Mouse (Mus musculus): ENCODE data around the gene Edem2. TPM values are rescaled to one million over a fixed set of nuclear protein-coding genes. Genes with fewer than 3 reads are reported as not detected.
"Not testable (repeated sequence)": the region's sequence is repeated elsewhere in the genome, so short reads cannot be mapped to it uniquely, and the experiment has no call there.

Edem2 gene
- polyA plus RNA-seq, 1 experiment from 2014 or later: 39.9 TPM

GRCm38 (mm10) chr2:155742931-155743337 lies 13.7 kb upstream of the Edem2 start:
- peak; percentile 34 for DNase-seq (ENCODE audit: low spot score)
- Histone ChIP-seq H3K4me3 (ENCODE audit: low read depth, low read length) (no peak overlapping the region), H3K4me1 (ENCODE audit: control insufficient read depth, insufficient read depth, low read length) (no peaks in the 10 kb centered on the region), H3K9me3 (replicated peaks; ENCODE audit: control insufficient read depth, low read length) (no peaks in the 10 kb centered on the region), H3K9ac (ENCODE audit: low read length) (no peak overlapping the region), H3K27ac (ENCODE audit: low read depth, low read length) (no peak overlapping the region), H3K4me2 (ENCODE audit: low read length) (no peak overlapping the region), H3K36me3 (ENCODE audit: control insufficient read depth, insufficient read depth, low read length) (no peaks in the 10 kb centered on the region), H3K27me3 (replicated peaks; ENCODE audit: control insufficient read depth, insufficient read depth, low read length) (no peaks in the 10 kb centered on the region)
- ATAC-seq: no peak
- 66% methylated on average over 12 of the region's 12 CpGs for WGBS

DNA sequence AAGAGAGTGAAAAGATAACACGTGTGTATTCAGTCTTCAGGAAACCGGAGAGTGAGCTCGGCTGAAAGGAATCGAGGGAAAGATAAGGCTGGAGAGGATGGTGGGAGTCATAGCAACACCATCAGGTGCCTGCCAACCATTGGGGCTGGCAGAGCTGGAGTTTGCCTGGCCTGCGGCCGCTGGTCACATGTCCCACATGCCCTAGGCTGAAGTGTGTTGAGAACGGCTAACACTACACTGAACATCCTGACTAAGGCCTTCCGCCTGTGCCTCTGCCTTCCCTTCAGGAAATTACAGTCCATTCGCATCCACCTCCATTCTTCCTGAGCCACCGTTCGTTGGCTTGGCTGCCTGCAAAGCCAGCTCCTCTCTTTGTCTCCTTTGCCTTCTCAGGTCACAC lies 12.9 kb upstream of the Edem2 start:
- 88% methylated on average over 11 of the region's 11 CpGs for WGBS
- no peak for DNase-seq (ENCODE audit: low spot score)
- Histone ChIP-seq H3K27me3 (replicated peaks; ENCODE audit: control insufficient read depth, insufficient read depth, low read length) (no peaks in the 10 kb centered on the region), H3K4me1 (ENCODE audit: control insufficient read depth, insufficient read depth, low read length) (no peaks in the 10 kb centered on the region), H3K9me3 (replicated peaks; ENCODE audit: control insufficient read depth, low read length) (no peaks in the 10 kb centered on the region), H3K4me3 (ENCODE audit: low read depth, low read length) (no peak overlapping the region), H3K36me3 (ENCODE audit: control insufficient read depth, insufficient read depth, low read length) (no peaks in the 10 kb centered on the region), H3K27ac (ENCODE audit: low read depth, low read length) (no peak overlapping the region), H3K9ac (ENCODE audit: low read length) (no peak overlapping the region), H3K4me2 (ENCODE audit: low read length) (no peak overlapping the region)
- no peak for ATAC-seq

- no peak for DNase-seq (ENCODE audit: low spot score)
These were observed 8.5 kb upstream of the Edem2 start for GRCm38 (mm10) chr2:155737803-155738202.

DNA sequence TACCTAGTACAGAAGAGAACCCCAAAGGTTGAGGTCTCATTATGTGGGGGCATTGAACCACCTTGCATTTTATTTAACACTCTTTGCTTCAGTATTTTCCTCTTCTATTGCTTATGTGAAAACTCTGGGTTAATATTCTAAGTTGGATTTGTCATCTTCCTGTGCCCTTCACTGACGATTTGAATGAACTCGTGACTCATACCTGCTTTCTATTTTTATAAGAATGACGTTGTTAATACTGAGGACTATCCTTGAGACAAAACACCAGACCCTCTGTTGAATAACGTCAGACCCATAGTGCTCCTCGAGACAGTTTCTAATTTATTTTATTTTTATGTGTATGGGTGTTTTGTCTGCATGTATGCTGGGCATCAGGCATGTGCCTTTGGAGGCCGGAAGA lies 7.7 kb upstream of the Edem2 start:
- DNase-seq (ENCODE audit: low spot score): no peak
- Histone ChIP-seq H3K27me3 (replicated peaks; ENCODE audit: control insufficient read depth, insufficient read depth, low read length) (no peaks in the 10 kb centered on the region), H3K36me3 (ENCODE audit: control insufficient read depth, insufficient read depth, low read length) (no peaks in the 10 kb centered on the region), H3K9ac (ENCODE audit: low read length) (no peak overlapping the region), H3K4me1 (ENCODE audit: control insufficient read depth, insufficient read depth, low read length) (no peaks in the 10 kb centered on the region), H3K4me2 (ENCODE audit: low read length) (no peak overlapping the region), H3K27ac (ENCODE audit: low read depth, low read length) (no peak overlapping the region), H3K9me3 (replicated peaks; ENCODE audit: control insufficient read depth, low read length) (no peaks in the 10 kb centered on the region), H3K4me3 (ENCODE audit: low read depth, low read length) (no peak overlapping the region)
- 82% methylated on average over 6 of the region's 6 CpGs for WGBS
- ATAC-seq: no peak

More at GRCm38 (mm10) chr2:155737803-155738202, 8.5 kb upstream of the Edem2 start:
- Histone ChIP-seq H3K4me1 (ENCODE audit: control insufficient read depth, insufficient read depth, low read length) (no peaks in the 10 kb centered on the region), H3K4me2 (ENCODE audit: low read length) (no peak overlapping the region), H3K27me3 (replicated peaks; ENCODE audit: control insufficient read depth, insufficient read depth, low read length) (no peaks in the 10 kb centered on the region), H3K36me3 (ENCODE audit: control insufficient read depth, insufficient read depth, low read length) (no peaks in the 10 kb centered on the region), H3K4me3 (ENCODE audit: low read depth, low read length) (no peak overlapping the region), H3K9me3 (replicated peaks; ENCODE audit: control insufficient read depth, low read length) (no peaks in the 10 kb centered on the region), H3K27ac (ENCODE audit: low read depth, low read length) (no peak overlapping the region), H3K9ac (ENCODE audit: low read length) (no peak overlapping the region)
- ATAC-seq: no peak
- 74% methylated on average over 9 of the region's 9 CpGs for WGBS

DNA sequence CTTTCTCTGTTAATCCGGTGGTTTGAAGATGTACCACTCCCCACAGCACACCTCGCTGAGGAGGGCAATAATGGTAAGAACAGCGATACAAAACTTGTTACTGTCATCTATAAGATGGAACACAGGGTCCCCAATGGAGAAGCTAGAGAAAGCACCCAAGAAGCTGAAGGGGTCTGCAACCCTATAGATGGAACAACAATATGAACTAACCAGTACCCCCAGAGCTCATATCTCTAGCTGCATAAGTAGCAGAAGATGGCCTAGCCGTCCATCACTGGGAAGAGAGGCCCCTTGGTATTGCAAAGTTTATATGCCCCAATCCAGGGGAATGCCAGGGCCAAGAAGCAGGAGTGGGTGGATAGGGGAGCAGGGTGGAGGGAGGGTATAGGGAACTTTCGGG lies 6.5 kb upstream of the Edem2 start, which contains the start of gene Gm17581:
Gene Gm17581 (minus strand): TSS at position 101 of the 400 bp plus-strand sequence.
- not testable (repeated sequence) for DNase-seq (ENCODE audit: low spot score); ATAC-seq; H3K4me1 ChIP-seq (ENCODE audit: control insufficient read depth, insufficient read depth, low read length); H3K9me3 ChIP-seq (replicated peaks; ENCODE audit: control insufficient read depth, low read length); H3K36me3 ChIP-seq (ENCODE audit: control insufficient read depth, insufficient read depth, low read length); H3K4me3 ChIP-seq (ENCODE audit: low read depth, low read length); H3K4me2 ChIP-seq (ENCODE audit: low read length); H3K9ac ChIP-seq (ENCODE audit: low read length); H3K27me3 ChIP-seq (replicated peaks; ENCODE audit: control insufficient read depth, insufficient read depth, low read length); H3K27ac ChIP-seq (ENCODE audit: low read depth, low read length)
- WGBS: 86% methylated on average over 5 of the region's 5 CpGs

DNA sequence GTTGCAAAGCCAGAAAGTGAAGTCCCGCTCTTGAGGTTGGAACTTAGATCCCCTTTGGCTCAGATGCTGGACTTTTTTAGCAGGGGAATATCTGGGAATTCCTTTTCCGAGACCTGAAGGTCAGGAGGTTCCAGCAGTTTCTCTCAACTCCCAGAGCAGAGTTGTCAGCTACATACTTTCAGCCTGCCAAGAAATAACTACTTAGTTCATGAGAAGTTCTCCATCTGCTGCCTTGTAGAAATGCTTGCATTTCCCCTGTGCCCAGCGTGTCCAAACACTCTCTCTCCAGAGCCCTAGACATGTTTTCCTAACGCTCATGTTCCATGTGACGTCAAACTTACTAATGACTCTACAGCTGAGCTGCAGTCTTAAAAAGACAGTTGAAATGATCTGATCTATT lies 5.8 kb upstream of the Edem2 start:
- DNase-seq (ENCODE audit: low spot score) (no peak), ATAC-seq (no peak)
- Histone ChIP-seq H3K27ac (ENCODE audit: low read depth, low read length) (no peak overlapping the region), H3K4me1 (ENCODE audit: control insufficient read depth, insufficient read depth, low read length) (no peaks in the 10 kb centered on the region), H3K4me3 (ENCODE audit: low read depth, low read length) (no peak overlapping the region), H3K27me3 (replicated peaks; ENCODE audit: control insufficient read depth, insufficient read depth, low read length) (no peaks in the 10 kb centered on the region), H3K9me3 (replicated peaks; ENCODE audit: control insufficient read depth, low read length) (no peaks in the 10 kb centered on the region), H3K4me2 (ENCODE audit: low read length) (no peak overlapping the region), H3K36me3 (ENCODE audit: control insufficient read depth, insufficient read depth, low read length) (no peaks in the 10 kb centered on the region), H3K9ac (ENCODE audit: low read length) (no peak overlapping the region)
- 93% methylated on average over 5 of the region's 5 CpGs for WGBS

DNA sequence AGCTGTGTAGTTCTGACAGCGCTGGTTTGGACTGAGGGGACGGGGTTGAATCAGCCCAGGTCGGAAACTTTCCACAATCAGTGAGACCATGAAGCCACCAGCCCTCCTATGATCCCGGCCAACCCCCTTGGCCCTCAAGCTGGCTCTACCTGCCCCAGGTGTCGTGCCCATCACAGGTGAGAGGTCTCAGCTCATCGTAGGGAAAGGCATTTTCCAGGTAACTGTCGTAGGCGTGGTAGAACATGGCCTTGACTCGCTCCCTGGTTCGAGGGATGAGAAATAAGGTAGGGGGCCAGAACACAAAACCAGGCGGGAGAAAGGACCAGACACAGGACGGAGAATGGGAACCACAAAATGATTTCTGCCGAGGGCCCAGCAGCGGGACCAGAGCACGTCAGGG lies 533 bp downstream of the Edem2 start:
- Histone ChIP-seq H3K4me1 (ENCODE audit: control insufficient read depth, insufficient read depth, low read length) (peaks cover 8% of the 10 kb centered on the region), H3K4me3 (ENCODE audit: low read depth, low read length) (peak overlapping the region; percentile 81), H3K4me2 (ENCODE audit: low read length) (peak overlapping the region; percentile 97), H3K36me3 (ENCODE audit: control insufficient read depth, insufficient read depth, low read length) (0 out of 2 replicates have a peak, but pooled peaks cover 4% of the 10 kb centered on the region), H3K9me3 (replicated peaks; ENCODE audit: control insufficient read depth, low read length) (no peaks in the 10 kb centered on the region), H3K27ac (ENCODE audit: low read depth, low read length) (peak overlapping the region; percentile 63; the same call in 1 of the 2 replicates), H3K9ac (ENCODE audit: low read length) (peak overlapping the region; percentile 85), H3K27me3 (replicated peaks; ENCODE audit: control insufficient read depth, insufficient read depth, low read length) (no peaks in the 10 kb centered on the region)
- no peak for DNase-seq (ENCODE audit: low spot score)
- WGBS: 3% methylated on average over 15 of the region's 15 CpGs
- ATAC-seq: no peak; the same call in 1 of the 2 replicates

DNA sequence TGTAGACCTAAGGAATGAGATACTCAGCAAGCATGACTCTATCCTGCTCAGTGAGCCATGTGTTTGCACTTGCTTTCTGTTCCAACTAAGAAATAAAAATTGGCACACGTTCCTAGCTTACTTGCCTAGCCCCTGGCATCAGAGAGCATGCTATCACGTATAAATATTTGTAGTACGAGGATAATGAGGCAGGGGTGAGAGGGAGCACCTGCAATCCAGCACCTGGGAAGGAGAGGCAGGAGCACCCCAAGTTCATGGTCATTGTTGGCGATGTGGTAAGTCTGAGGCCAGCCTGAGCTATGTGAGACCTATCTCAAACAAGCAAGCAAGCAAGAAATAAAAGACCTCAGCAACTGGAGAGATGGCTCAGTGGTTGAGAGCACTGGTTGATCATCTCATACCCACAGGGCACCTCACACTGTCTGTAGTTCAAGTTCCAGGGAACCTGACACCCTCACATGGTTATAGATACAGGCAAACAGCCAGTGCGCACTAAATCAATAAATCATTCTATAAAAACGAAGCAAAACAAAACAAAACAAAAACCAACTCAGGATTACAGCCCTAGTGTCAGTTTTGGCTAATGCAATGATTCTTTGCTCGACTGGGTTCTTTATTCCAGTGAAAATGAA lies 1.4 kb downstream of the Edem2 start:
- no peak for ATAC-seq
- Histone ChIP-seq H3K4me2 (ENCODE audit: low read length) (no peak overlapping the region), H3K9ac (ENCODE audit: low read length) (no peak overlapping the region), H3K4me3 (ENCODE audit: low read depth, low read length) (no peak overlapping the region), H3K4me1 (ENCODE audit: control insufficient read depth, insufficient read depth, low read length) (peaks cover 8% of the 10 kb centered on the region), H3K27me3 (replicated peaks; ENCODE audit: control insufficient read depth, insufficient read depth, low read length) (no peaks in the 10 kb centered on the region), H3K9me3 (replicated peaks; ENCODE audit: control insufficient read depth, low read length) (no peaks in the 10 kb centered on the region), H3K36me3 (ENCODE audit: control insufficient read depth, insufficient read depth, low read length) (peaks cover 9% of the 10 kb centered on the region; the same call in 1 of the 2 replicates), H3K27ac (ENCODE audit: low read depth, low read length) (no peak overlapping the region)
- WGBS: 79% methylated on average over 7 of the region's 7 CpGs
- peak; percentile 14 for DNase-seq (ENCODE audit: low spot score)

DNA sequence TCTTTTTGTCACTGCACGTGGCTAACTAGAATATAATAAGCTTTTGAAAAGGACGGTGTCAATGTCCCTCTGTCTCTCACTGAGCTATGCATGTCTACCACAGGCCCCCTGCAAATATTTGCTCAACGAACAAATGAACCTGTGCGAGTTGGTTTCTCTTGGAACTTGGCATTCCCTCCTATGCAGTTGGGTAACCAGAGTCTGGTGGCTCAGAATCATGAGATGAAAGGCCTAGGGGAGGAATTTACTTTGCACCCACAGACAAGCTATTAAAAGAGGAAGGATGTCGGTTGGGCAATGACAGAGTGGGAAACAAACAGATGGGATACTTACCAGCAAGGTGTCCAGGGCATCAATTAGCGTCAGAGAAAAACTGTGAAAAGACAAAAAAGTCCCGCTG lies 3.0 kb downstream of the Edem2 start:
- Histone ChIP-seq H3K9me3 (replicated peaks; ENCODE audit: control insufficient read depth, low read length) (no peaks in the 10 kb centered on the region), H3K27me3 (replicated peaks; ENCODE audit: control insufficient read depth, insufficient read depth, low read length) (no peaks in the 10 kb centered on the region), H3K9ac (ENCODE audit: low read length) (no peak overlapping the region), H3K27ac (ENCODE audit: low read depth, low read length) (no peak overlapping the region), H3K4me1 (ENCODE audit: control insufficient read depth, insufficient read depth, low read length) (peaks cover 8% of the 10 kb centered on the region), H3K36me3 (ENCODE audit: control insufficient read depth, insufficient read depth, low read length) (peaks cover 19% of the 10 kb centered on the region; the same call in 1 of the 2 replicates), H3K4me2 (ENCODE audit: low read length) (no peak overlapping the region), H3K4me3 (ENCODE audit: low read depth, low read length) (no peak overlapping the region)
- DNase-seq (ENCODE audit: low spot score) (no peak), ATAC-seq (no peak)
- 87% methylated on average over 7 of the region's 7 CpGs for WGBS
